Mouse (Mus musculus): ENCODE data around the gene H2-DMa. TPM values are rescaled to one million over a fixed set of nuclear protein-coding genes. Genes with fewer than 3 reads are reported as not detected.

The H2-DMa gene
- polyA plus RNA-seq, 1 experiment from 2014 or later: 19.8 TPM

Other genes with a start within 250 kb of the H2-DMa start
- gene Gm7029, start 245.7 kb upstream of the H2-DMa start, polyA plus RNA-seq (2015; fragmentation: Nextera tagmentation; extraction: Ambion mirVana): not detected in 2 replicates
- gene Kifc1, start 228.9 kb upstream of the H2-DMa start, polyA plus RNA-seq (2015; fragmentation: Nextera tagmentation; extraction: Ambion mirVana): 2.2 and 2.7 TPM in 2 replicates
- 0.26 TPM in 1 of 2 replicates, not detected in the other for gene Platr17, start 214.4 kb upstream of the H2-DMa start, polyA plus RNA-seq (2015; fragmentation: Nextera tagmentation; extraction: Ambion mirVana)
- 50.3 and 55.9 TPM in 2 replicates for gene Daxx, start 210.1 kb upstream of the H2-DMa start, polyA plus RNA-seq (2015; fragmentation: Nextera tagmentation; extraction: Ambion mirVana)
- 30.5 and 33.2 TPM in 2 replicates for gene Tapbp, start 203.6 kb upstream of the H2-DMa start, polyA plus RNA-seq (2015; fragmentation: Nextera tagmentation; extraction: Ambion mirVana)
- 17.1 TPM in 2 replicates for gene Zbtb22, start 203.6 kb upstream of the H2-DMa start, polyA plus RNA-seq (2015; fragmentation: Nextera tagmentation; extraction: Ambion mirVana)
- gene Rgl2, start 190.0 kb upstream of the H2-DMa start, polyA plus RNA-seq (2015; fragmentation: Nextera tagmentation; extraction: Ambion mirVana): 55.1 and 60.1 TPM in 2 replicates
- 172 and 185 TPM in 2 replicates for gene Pfdn6, start 179.2 kb upstream of the H2-DMa start, polyA plus RNA-seq (2015; fragmentation: Nextera tagmentation; extraction: Ambion mirVana)
- 24.3 and 26.5 TPM in 2 replicates for gene Wdr46, start 178.9 kb upstream of the H2-DMa start, polyA plus RNA-seq (2015; fragmentation: Nextera tagmentation; extraction: Ambion mirVana)
- 12.8 and 14.1 TPM in 2 replicates for gene B3galt4, start 168.1 kb upstream of the H2-DMa start, polyA plus RNA-seq (2015; fragmentation: Nextera tagmentation; extraction: Ambion mirVana)
- 74.8 and 76.6 TPM in 2 replicates for gene Vps52, start 163.7 kb upstream of the H2-DMa start, polyA plus RNA-seq (2015; fragmentation: Nextera tagmentation; extraction: Ambion mirVana)
- 701 and 784 TPM in 2 replicates for gene Rps18, start 163.5 kb upstream of the H2-DMa start, polyA plus RNA-seq (2015; fragmentation: Nextera tagmentation; extraction: Ambion mirVana)
- gene H2-K1, start 119.2 kb upstream of the H2-DMa start, polyA plus RNA-seq (2015; fragmentation: Nextera tagmentation; extraction: Ambion mirVana): 19.5 and 25.2 TPM in 2 replicates
- gene Ring1, start 94.9 kb upstream of the H2-DMa start, polyA plus RNA-seq (2015; fragmentation: Nextera tagmentation; extraction: Ambion mirVana): 22.1 and 24.9 TPM in 2 replicates
- gene H2-Ke6, start 91.5 kb upstream of the H2-DMa start, polyA plus RNA-seq (2015; fragmentation: Nextera tagmentation; extraction: Ambion mirVana): 64.8 and 71.9 TPM in 2 replicates
- 166 and 176 TPM in 2 replicates for gene Slc39a7, start 87.9 kb upstream of the H2-DMa start, polyA plus RNA-seq (2015; fragmentation: Nextera tagmentation; extraction: Ambion mirVana)
- gene Rxrb, start 87.7 kb upstream of the H2-DMa start, polyA plus RNA-seq (2015; fragmentation: Nextera tagmentation; extraction: Ambion mirVana): 57.8 and 61.1 TPM in 2 replicates
- 4.5 and 5.4 TPM in 2 replicates for gene Col11a2, start 80.1 kb upstream of the H2-DMa start, polyA plus RNA-seq (2015; fragmentation: Nextera tagmentation; extraction: Ambion mirVana)
- 0.14 TPM in 1 of 2 replicates, not detected in the other for gene H2-Oa, start 27.2 kb upstream of the H2-DMa start, polyA plus RNA-seq (2015; fragmentation: Nextera tagmentation; extraction: Ambion mirVana)
- 122 and 144 TPM in 2 replicates for gene Brd2, start 3.1 kb downstream of the H2-DMa start, polyA plus RNA-seq (2015; fragmentation: Nextera tagmentation; extraction: Ambion mirVana)
- 0.20 and 0.38 TPM in 2 replicates for gene H2-DMb2, start 23.8 kb downstream of the H2-DMa start, polyA plus RNA-seq (2015; fragmentation: Nextera tagmentation; extraction: Ambion mirVana)
- gene H2-DMb1, start 33.5 kb downstream of the H2-DMa start, polyA plus RNA-seq (2015; fragmentation: Nextera tagmentation; extraction: Ambion mirVana): 0.79 and 1.1 TPM in 2 replicates
- 3.0 and 3.7 TPM in 2 replicates for gene Tap1, start 68.0 kb downstream of the H2-DMa start, polyA plus RNA-seq (2015; fragmentation: Nextera tagmentation; extraction: Ambion mirVana)
- gene Psmb9, start 68.2 kb downstream of the H2-DMa start, polyA plus RNA-seq (2015; fragmentation: Nextera tagmentation; extraction: Ambion mirVana): 1.4 and 2.4 TPM in 2 replicates
- gene Psmb8, start 78.2 kb downstream of the H2-DMa start, polyA plus RNA-seq (2015; fragmentation: Nextera tagmentation; extraction: Ambion mirVana): 3.3 and 5.7 TPM in 2 replicates
- 2.2 and 2.3 TPM in 2 replicates for gene Tap2, start 84.0 kb downstream of the H2-DMa start, polyA plus RNA-seq (2015; fragmentation: Nextera tagmentation; extraction: Ambion mirVana)
- 0.20 and 0.21 TPM in 2 replicates for gene H2-Ob, start 119.4 kb downstream of the H2-DMa start, polyA plus RNA-seq (2015; fragmentation: Nextera tagmentation; extraction: Ambion mirVana)
- 1.6 and 2.5 TPM in 2 replicates for gene H2-Ab1, start 138.1 kb downstream of the H2-DMa start, polyA plus RNA-seq (2015; fragmentation: Nextera tagmentation; extraction: Ambion mirVana)
- gene H2-Aa, start 168.3 kb downstream of the H2-DMa start, polyA plus RNA-seq (2015; fragmentation: Nextera tagmentation; extraction: Ambion mirVana): 0.83 and 1.2 TPM in 2 replicates
- 3.4 and 4.1 TPM in 2 replicates for gene H2-Eb1, start 186.3 kb downstream of the H2-DMa start, polyA plus RNA-seq (2015; fragmentation: Nextera tagmentation; extraction: Ambion mirVana)
- gene H2-Eb2, start 206.1 kb downstream of the H2-DMa start, polyA plus RNA-seq (2015; fragmentation: Nextera tagmentation; extraction: Ambion mirVana): 0.26 TPM in 2 replicates
- 0.05 TPM in 1 of 2 replicates, not detected in the other for gene Btnl2, start 235.3 kb downstream of the H2-DMa start, polyA plus RNA-seq (2015; fragmentation: Nextera tagmentation; extraction: Ambion mirVana)